Mouse (Mus musculus) neural tube, embryonic 12.5 days (tissue): Measurements from ENCODE around the gene Prr5l. TPM values are rescaled to one million over a fixed set of nuclear protein-coding genes. Genes with fewer than 3 reads are reported as not detected.

Experiments
- ATAC-seq: fragments of 200-750 bp; cut with Nextera tagmentation; 2 replicates; pipeline ENCODE4 v1.8.0; 2017; ENCODE audit warnings: low read depth, mild to moderate bottlenecking, moderate TSS enrichment, moderate library complexity; ENCODE audit not compliant: low FRiP score
- H3K27ac ChIP-seq: fragments of 300-500 bp; sonication (generic); 2 replicates; pipeline ENCODE4 v1.5.1; 2016
- H3K27me3 ChIP-seq: fragments of 300-500 bp; sonication (generic); replicated peaks from 2 replicates; pipeline ENCODE4 v1.6.1; 2016; ENCODE audit warnings: mild to moderate bottlenecking
- H3K36me3 ChIP-seq: fragments of 300-500 bp; sonication (generic); 2 replicates; pipeline ENCODE4 v1.6.1; 2016; ENCODE audit warnings: mild to moderate bottlenecking
- H3K4me1 ChIP-seq: fragments of 300-500 bp; sonication (generic); 2 replicates; pipeline ENCODE4 v1.6.1; 2016
- H3K4me2 ChIP-seq: fragments of 300-500 bp; sonication (generic); replicated peaks from 2 replicates; pipeline ENCODE4 v1.6.1; 2016; ENCODE audit warnings: mild to moderate bottlenecking
- H3K4me3 ChIP-seq: fragments of 300-500 bp; sonication (generic); 2 replicates; pipeline ENCODE4 v1.5.1; 2016
- H3K9ac ChIP-seq: fragments of 300-500 bp; sonication (generic); 2 replicates; pipeline ENCODE4 v1.6.1; 2016; ENCODE audit warnings: mild to moderate bottlenecking
- H3K9me3 ChIP-seq: fragments of 300-500 bp; sonication (generic); 2 replicates; pipeline ENCODE4 v1.6.1; 2016; ENCODE audit warnings: mild to moderate bottlenecking
- WGBS: fragments of 180-500 bp; shearing (Covaris S2); methylation state at CpG from one replicate; pipeline ENCODE4 v1.1.7; 2016; 5-methylcytosine and 5-hydroxymethylcytosine counted together
- polyA plus RNA-seq: library from polyadenylated mRNA; unstranded; fragments of >200 nt; fragmentation: Nextera tagmentation; extraction: Ambion mirVana; gene quantifications from 2 replicates; pipeline ENCODE4 v1.2.1, GENCODE M21; 2016

Gene Prr5l
- polyA plus RNA-seq, 1 experiment from 2014 or later = 9.4 TPM

DNA sequence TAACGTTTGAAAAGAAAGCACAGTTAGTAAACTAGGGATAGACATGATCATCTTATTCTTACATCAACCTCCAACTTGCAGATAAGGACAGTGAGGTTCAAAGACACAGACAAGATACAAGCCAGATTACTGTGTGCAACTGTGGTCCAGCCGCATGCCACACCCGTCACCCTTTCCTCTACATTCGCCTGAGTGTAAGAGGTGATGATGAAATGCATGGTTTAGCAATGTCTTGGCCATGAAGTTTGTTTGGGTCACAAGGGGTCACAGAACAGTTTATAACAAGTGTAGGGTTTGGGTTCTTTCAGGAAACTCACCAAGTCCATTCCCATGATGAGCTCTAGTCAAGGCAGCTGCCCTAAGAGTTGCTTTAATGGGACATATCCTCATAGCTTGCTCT, 14.1 kb downstream of the Prr5l start:
- WGBS = 94% methylated on average over 4 of the region's 4 CpGs
- ATAC-seq = no peak
- no peak overlapping the region for H3K4me2 ChIP-seq

DNA sequence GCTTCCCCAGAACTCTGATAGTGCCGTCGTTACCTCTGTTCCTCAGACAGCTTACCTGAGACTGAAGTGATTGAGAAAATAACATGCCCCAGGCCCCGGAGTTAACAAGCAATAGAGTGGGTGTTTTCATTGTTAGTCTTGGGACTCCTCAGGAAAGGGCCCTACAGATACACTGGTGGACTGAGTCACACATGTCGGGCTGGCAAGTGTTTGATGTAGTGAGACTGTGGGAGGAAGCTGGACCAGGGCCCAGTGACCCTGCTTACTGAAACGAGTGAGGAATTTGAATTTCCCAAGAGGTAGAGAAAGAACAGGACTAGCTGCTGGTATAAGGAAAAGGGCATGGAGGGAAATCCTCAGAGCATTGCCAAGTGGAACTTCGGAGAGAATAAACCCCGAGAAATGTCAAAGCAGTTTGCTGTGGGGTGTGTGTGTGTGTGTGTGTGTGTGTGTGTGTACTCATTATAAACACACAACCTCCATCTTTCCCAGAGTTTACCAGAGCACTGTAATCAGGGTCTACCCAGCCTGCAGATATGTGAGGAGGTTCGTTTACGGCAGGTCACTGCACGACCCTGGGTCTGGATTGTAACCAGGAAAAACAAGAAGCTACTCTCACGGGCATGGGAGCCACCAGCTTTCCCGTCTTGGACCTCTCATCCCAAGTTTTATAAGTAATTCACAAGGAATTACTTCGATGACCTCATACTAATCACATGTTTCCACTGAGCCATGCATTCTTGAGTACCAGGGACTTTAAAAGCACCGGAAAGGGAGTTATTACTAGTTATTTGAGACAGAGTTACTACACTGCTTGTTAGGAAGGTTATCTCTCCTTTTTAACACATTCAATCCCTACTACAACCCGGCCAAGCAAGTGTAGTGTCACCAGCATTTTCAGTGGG, 20.4 kb downstream of the Prr5l start:
- Histone ChIP-seq H3K27me3 (no peaks in the 10 kb centered on the region), H3K9me3 (no peaks in the 10 kb centered on the region), H3K36me3 (no peaks in the 10 kb centered on the region), H3K9ac (no peak overlapping the region), H3K4me3 (no peak overlapping the region), H3K4me1 (no peaks in the 10 kb centered on the region), H3K27ac (no peak overlapping the region), H3K4me2 (no peak overlapping the region)
- no peak for ATAC-seq
- WGBS = 77% methylated on average over 15 of the region's 15 CpGs

More for the DNA sequence above, 14.1 kb downstream of the Prr5l start:
- no peaks in the 10 kb centered on the region for H3K9me3 ChIP-seq
- no peaks in the 10 kb centered on the region for H3K36me3 ChIP-seq
- no peak overlapping the region for H3K9ac ChIP-seq
- H3K4me1 ChIP-seq = no peaks in the 10 kb centered on the region
- no peaks in the 10 kb centered on the region for H3K27me3 ChIP-seq
- no peak overlapping the region for H3K4me3 ChIP-seq
- no peak overlapping the region for H3K27ac ChIP-seq

DNA sequence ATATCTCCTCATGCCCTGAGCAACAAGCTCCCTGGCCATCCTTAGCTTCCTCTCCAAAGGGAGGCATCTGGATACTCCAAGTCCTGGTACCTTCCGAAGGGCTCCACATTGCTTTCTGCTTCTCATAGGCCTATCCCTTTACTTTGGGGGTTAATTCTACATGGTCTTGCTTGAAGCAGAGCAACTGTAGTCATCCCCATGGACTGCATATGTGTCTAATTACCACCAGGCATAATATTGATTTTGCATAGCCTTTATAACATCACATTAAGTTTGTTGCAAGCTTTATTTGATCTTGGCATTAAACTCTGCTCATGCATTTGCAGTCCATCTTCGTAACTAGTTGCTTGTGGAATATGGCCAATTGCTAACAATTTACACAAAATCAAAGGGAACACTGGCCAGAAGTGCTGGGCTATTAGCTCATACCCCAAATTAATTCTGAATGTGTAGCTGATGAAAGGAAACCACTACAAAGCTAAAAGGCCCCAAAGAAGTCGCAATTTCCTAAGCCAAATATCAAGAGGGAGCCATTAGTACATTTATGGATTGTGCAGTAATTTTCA, 21.8 kb downstream of the Prr5l start:
- no peaks in the 10 kb centered on the region for H3K9me3 ChIP-seq
- H3K36me3 ChIP-seq = no peaks in the 10 kb centered on the region
- H3K27ac ChIP-seq = no peak overlapping the region
- H3K4me2 ChIP-seq = no peak overlapping the region
- H3K9ac ChIP-seq = no peak overlapping the region
- H3K4me1 ChIP-seq = no peaks in the 10 kb centered on the region
- no peaks in the 10 kb centered on the region for H3K27me3 ChIP-seq
- no peak for ATAC-seq
- 94% methylated on average over 3 of the region's 3 CpGs for WGBS
- H3K4me3 ChIP-seq = no peak overlapping the region

DNA sequence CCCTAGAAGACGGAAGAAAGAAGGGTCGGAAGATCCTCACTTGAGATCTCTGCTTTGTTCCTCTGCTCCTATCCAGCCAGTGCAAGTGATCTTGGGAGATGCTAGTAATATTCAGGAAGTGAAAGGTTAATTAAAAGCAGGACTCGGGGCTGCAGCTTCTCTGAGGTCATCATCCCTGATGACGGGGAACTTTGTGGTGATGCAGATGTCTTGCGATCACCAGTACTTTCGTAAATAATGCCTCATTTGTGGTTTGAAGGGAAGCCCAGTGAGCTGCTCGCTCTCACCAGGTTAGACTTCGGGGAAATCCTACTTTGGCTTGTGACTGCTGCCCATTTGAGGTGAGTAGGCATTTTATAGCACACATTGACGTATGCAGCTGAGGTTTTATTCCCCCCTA, 26.7 kb downstream of the Prr5l start:
- Histone ChIP-seq H3K9ac (no peak overlapping the region), H3K4me2 (no peak overlapping the region), H3K4me3 (no peak overlapping the region), H3K27ac (no peak overlapping the region), H3K4me1 (no peaks in the 10 kb centered on the region), H3K36me3 (no peaks in the 10 kb centered on the region), H3K27me3 (no peaks in the 10 kb centered on the region), H3K9me3 (no peaks in the 10 kb centered on the region)
- WGBS = 84% methylated on average over 9 of the region's 9 CpGs
- ATAC-seq = no peak

DNA sequence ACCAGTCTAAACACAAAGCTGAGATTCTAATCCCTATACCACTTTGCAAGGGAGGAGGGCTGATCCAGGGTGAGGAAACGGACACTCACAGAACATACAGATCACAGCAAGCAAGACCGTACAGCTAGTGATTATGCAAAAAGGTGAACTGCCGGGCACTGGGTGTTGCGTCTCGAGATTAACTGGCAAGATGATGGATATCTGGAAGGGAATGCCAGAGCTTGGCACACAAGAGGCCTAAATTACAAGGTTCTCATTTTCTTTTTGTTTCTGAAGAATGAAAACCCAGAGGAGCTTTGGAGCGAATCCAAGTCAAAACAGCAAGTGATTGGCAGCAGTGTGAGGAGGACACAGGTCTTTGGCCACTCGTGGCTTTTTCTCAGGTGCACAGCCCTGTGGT, 28.0 kb downstream of the Prr5l start:
- no peak overlapping the region for H3K4me3 ChIP-seq
- WGBS = 80% methylated on average over 7 of the region's 7 CpGs

DNA sequence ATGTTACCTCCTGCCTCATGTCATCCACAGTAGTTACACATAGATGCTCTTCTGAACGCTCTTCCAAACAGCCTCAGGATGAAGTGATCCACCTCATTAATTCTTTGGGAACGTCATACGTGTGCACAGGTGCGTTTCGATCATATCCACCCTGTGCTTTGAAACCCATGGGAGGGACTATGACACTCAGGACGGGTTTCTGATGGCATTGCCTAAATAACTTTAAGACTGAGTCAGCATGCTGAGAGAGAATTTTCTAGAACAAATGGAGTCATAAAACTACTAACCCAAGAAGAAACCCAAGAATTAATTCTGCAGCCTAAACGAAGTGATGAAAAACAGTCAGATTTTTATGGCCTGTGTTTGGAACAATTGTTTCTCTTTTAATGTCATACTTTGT, 40.1 kb downstream of the Prr5l start:
- ATAC-seq = no peak
- H3K4me3 ChIP-seq = no peak overlapping the region
- H3K27ac ChIP-seq = no peak overlapping the region
- WGBS = 83% methylated on average over 7 of the region's 7 CpGs
- no peak overlapping the region for H3K9ac ChIP-seq
- no peaks in the 10 kb centered on the region for H3K4me1 ChIP-seq
- no peaks in the 10 kb centered on the region for H3K9me3 ChIP-seq
- no peaks in the 10 kb centered on the region for H3K36me3 ChIP-seq
- no peak overlapping the region for H3K4me2 ChIP-seq
- no peaks in the 10 kb centered on the region for H3K27me3 ChIP-seq

More for the DNA sequence above, 28.0 kb downstream of the Prr5l start:
- Histone ChIP-seq H3K27ac (no peak overlapping the region), H3K9me3 (no peaks in the 10 kb centered on the region), H3K27me3 (no peaks in the 10 kb centered on the region), H3K4me1 (no peaks in the 10 kb centered on the region), H3K36me3 (no peaks in the 10 kb centered on the region), H3K9ac (no peak overlapping the region), H3K4me2 (no peak overlapping the region)
- ATAC-seq = no peak

DNA sequence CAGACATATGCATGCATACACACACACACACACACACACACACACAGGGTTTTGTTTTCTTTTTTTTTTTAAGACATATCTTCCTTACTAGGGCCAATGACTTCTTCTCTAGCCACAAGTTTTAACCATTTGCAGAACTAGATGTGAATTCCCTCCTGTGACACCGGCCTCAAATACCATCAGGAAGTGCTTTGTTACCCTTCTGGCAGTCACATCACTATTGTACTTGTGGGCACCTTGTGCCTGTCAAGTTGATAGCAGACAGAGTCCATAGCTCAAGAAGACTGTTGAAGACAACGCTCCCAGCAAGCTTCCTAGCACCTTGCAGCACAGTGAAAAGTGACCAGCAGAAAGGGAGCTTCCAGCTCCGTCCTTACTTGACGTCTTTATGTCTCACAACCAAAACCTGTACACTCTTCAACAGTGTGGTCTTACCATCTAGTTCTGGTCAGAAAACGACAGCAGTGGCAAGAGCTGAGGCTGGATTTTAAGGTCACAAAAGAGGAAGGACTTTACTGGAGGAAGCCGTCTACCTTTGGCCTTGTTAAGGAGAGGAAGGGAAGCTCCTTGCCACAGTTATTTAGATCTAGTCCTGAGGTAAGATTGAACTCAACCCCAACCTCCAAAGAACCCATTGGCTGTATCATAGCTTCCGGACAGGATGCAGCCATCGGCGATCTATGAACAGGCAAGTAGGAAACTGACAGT, 47.9 kb downstream of the Prr5l start:
- Histone ChIP-seq H3K36me3 (no peaks in the 10 kb centered on the region), H3K27ac (no peak overlapping the region), H3K4me2 (no peak overlapping the region), H3K4me1 (no peaks in the 10 kb centered on the region), H3K9me3 (no peaks in the 10 kb centered on the region), H3K27me3 (no peaks in the 10 kb centered on the region), H3K4me3 (no peak overlapping the region), H3K9ac (no peak overlapping the region)
- 89% methylated on average over 9 of the region's 9 CpGs for WGBS
- ATAC-seq = no peak

DNA sequence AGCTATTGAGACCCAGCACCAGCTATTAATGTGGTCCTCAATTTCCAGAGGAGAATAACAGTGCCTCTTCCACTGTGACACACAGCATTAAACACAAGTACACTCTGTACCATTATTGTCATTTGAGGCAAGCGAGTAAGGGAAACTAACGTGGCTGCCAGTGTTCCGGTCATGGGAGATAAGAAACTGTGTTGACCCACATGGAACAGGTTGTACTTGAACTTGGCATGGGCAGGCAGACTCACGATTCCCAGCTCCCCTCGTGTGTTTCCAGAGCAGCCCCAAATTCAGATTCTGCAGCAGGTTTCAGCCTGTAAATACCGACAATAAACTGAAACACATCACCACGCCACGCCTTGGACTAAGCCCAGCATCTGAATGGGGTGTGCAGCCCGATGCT, 50.5 kb downstream of the Prr5l start:
- Histone ChIP-seq H3K4me3 (no peak overlapping the region), H3K4me1 (no peaks in the 10 kb centered on the region), H3K9me3 (no peaks in the 10 kb centered on the region), H3K27ac (no peak overlapping the region), H3K4me2 (no peak overlapping the region), H3K36me3 (no peaks in the 10 kb centered on the region), H3K9ac (no peak overlapping the region), H3K27me3 (no peaks in the 10 kb centered on the region)
- 83% methylated on average over 9 of the region's 9 CpGs for WGBS
- ATAC-seq = no peak

DNA sequence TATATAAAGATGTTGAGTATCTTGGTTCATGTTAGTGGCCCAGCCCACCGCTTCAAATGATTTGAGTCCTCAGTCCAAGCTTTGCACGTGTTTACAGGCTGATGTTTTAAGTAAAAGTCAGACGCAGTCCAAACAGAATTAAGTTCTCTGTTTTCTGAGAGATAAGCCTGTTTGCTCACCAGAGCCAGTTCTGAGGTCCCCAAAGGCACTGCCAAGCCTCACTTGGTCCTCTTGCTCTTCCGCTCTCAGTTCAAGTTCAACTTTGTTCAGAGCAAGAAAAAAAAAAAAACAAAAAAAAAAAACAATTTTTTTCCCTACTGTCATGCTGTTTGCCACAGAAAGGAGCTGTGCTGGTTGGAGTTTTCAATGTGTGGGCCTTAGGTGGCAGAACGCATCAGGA, 51.0 kb downstream of the Prr5l start:
- Histone ChIP-seq H3K27ac (no peak overlapping the region), H3K9me3 (no peaks in the 10 kb centered on the region), H3K36me3 (no peaks in the 10 kb centered on the region), H3K4me2 (no peak overlapping the region), H3K4me3 (no peak overlapping the region), H3K4me1 (no peaks in the 10 kb centered on the region), H3K27me3 (no peaks in the 10 kb centered on the region), H3K9ac (no peak overlapping the region)
- WGBS = 79% methylated on average over 5 of the region's 5 CpGs
- ATAC-seq = no peak

DNA sequence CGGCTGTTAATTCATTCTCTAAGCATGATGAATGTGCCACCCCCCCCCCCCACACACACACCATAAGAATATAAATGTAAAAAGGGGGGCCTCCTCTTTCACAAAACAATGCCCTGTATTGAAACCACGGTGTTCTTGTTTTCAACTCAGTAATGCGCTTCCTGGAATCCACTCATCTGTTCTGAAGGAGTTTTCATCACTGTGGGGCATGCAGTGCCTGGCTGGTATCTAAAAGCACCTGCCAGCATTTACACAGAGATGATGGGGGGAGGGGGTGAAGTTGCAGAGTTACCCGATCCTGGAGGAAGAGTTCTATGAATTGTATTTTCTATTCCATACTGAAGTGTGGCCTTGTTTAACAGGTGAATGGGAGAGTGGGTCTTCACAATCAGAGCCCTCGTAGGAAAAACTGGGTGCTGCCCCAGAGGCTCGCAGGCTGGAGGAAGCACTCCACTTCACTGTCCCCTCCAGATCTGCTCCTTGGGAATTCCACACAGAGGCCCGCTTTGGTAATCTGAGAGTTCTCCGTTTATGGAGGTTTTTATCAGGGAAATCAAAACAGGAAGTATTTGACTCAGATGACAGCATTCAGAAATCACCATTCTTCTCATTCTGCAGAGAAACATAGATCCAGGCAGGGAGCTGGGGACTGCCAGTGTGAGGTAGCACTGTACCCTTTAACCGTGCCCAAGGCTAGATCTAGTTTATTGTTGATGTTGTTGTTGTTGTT, 52.5 kb downstream of the Prr5l start:
- H3K36me3 ChIP-seq = no peaks in the 10 kb centered on the region
- no peak overlapping the region for H3K4me3 ChIP-seq
- no peak for ATAC-seq
- no peaks in the 10 kb centered on the region for H3K9me3 ChIP-seq
- no peak overlapping the region for H3K4me2 ChIP-seq
- no peaks in the 10 kb centered on the region for H3K27me3 ChIP-seq
- 57% methylated on average over 9 of the region's 9 CpGs for WGBS
- no peaks in the 10 kb centered on the region for H3K4me1 ChIP-seq
- no peak overlapping the region for H3K27ac ChIP-seq
- no peak overlapping the region for H3K9ac ChIP-seq

DNA sequence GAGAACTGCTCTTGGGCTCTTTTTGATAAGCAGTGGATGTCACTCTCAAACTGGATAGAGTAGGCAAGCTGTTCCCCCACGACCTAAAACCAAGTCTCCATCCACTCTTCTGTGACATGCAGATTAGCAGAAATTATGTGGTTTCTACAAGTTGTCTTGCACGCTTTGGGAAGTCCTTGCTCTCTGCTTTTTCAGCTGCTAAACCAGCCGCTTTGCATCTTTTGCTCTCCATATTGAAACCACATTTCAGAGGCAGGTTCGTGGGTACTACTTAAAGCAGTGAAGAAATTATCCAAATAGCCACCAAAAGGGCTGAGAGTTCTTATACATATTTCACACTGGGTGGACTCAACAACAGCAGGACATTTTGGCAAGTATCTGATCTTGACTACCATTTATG, 53.8 kb downstream of the Prr5l start:
- no peaks in the 10 kb centered on the region for H3K4me1 ChIP-seq
- H3K4me2 ChIP-seq = no peak overlapping the region
- no peak for ATAC-seq
- H3K9ac ChIP-seq = no peak overlapping the region
- H3K36me3 ChIP-seq = no peaks in the 10 kb centered on the region
- 77% methylated on average over 4 of the region's 4 CpGs for WGBS
- no peaks in the 10 kb centered on the region for H3K27me3 ChIP-seq
- H3K27ac ChIP-seq = no peak overlapping the region
- H3K4me3 ChIP-seq = no peak overlapping the region
- H3K9me3 ChIP-seq = no peaks in the 10 kb centered on the region

DNA sequence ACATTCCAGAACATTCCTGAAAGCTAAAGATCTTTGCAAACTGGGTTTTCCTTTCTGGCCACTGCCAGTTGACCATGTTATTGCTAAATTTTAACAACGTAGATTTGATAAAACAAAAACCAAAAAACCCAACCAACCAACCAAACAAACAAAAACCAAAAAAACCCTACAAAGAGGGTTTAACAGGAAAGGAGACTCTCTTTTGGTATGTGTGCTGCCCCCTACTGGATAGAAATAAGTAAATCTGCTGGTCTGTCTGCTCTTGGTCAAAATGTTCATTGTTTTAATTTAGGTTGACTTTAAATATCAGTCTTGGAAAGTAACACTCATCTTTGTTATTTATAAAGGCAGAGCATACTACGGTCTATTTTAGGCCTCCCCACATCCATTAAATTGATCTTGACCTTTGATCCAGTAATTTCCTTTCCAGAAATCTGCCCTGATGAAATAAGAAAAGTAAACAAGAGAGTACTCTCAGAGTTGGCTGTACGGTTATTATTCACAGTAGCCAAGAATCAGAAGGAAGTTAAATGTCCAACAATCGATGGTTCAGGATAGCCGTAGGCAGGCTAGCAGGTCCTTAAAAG, 54.7 kb downstream of the Prr5l start:
- WGBS = 72% methylated on average over 5 of the region's 5 CpGs
- H3K9ac ChIP-seq = no peak overlapping the region
- H3K27ac ChIP-seq = no peak overlapping the region
- no peaks in the 10 kb centered on the region for H3K4me1 ChIP-seq
- no peak overlapping the region for H3K4me3 ChIP-seq
- no peaks in the 10 kb centered on the region for H3K27me3 ChIP-seq
- ATAC-seq = no peak
- H3K36me3 ChIP-seq = no peaks in the 10 kb centered on the region
- no peak overlapping the region for H3K4me2 ChIP-seq
- no peaks in the 10 kb centered on the region for H3K9me3 ChIP-seq
